Mouse (Mus musculus): ENCODE results near the gene Rhpn2. TPM values are rescaled to one million over a fixed set of nuclear protein-coding genes. Genes with fewer than 3 reads are reported as not detected.
"Not testable (repeated sequence)": the region's sequence is repeated elsewhere in the genome, so short reads cannot be mapped to it uniquely, and the experiment has no call there.

Rhpn2 gene
- 1 to 10 TPM; 2.9 to 4.8 TPM for total RNA-seq (2021)
- long read RNA-seq, experiment 1, partial matches to known transcripts, result 0 of 2 reads
- long read RNA-seq, experiment 1, other reads (novel, unspliced or antisense), result 1 of 2 reads
- long read RNA-seq, experiment 2, partial matches to known transcripts, result 0 of 6 reads
- long read RNA-seq, experiment 2, other reads (novel, unspliced or antisense), result 3 of 6 reads

DNA sequence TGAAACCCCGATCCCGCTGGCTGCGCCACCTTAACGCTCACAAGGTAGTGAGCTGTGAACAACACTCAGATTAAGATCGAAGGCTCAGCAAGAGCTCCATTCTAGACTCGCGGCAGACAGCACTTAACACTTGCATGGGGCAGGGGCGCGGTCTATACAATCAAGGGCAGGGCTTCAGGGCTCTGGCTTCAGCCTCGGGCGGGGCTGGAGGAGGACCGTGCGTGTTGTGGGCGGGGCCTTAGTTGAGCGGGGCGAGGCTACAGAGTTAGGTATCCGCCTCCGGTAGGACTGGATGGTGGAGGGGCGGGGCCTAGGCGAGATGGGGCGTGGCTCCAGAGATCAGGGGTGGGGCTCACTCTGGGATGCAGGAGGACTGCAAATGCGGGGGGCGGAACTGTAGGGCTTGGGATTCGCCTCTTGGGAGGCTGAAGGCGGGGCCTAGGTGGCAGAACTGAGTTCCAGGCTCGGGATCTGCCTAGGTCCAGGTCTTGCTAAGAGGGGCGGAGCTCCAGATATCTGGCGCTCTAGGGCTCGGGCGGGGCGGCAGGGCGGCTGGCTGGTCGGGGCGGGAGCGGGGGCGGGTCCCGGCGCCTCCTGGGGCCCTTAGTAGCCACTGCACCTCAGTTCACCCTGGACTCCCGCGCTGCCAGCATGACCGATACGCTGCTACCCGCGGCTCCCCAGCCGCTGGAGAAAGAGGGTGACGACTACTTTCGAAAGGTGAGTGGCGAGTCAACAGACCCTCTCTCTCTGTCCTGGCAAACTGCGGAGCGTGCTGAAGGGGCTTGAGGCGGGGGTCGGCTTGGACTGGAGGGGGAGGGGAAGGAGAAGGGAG lies at the start of gene Rhpn2:
Gene Rhpn2, plus strand, starts transcription at position 479 of the 835 bp plus-strand sequence.
- DNase-seq (ENCODE audit: low spot score in 2 of 2), result peak; percentile 96 to 99

DNA sequence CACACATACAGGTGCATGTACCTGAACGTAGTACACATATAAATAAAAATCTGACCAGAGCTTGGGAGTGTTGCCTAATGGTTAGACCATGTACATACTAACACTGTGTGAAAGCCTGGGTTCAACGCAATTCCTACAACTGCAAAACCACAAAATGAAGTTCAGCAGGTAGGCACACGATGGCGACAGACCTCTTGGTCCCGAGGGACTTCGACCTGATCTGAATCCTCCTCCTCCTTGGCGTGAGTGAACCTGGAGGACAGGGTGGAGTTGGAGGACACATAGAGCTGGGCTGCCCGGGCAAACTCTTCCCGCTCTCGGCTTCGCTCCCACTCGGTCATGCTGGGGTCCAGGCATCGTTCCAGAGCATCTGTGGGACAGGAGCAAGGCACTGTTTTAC lies 40.5 kb upstream of the Rhpn2 start:
- DNase-seq (ENCODE audit: low spot score in 2 of 2), result no peak

DNA sequence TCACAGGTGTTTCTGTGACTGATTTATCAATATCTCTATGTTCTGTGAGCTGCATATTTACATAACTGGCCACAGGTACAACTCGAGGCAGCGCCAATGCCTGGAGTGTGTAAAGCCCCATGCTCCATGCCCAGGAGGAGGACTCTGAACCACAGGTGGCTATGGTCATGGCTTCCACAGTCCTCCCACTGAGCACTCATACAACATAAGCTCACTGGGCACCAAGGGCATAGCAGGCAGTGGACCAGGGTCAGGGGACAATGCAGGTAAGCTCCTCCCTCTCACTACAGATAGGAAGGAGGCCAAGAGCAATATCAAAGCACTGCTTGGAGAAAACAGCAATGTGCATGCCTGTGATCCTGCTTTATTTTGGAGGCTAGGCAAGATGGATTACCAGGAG lies 38.3 kb upstream of the Rhpn2 start:
- no peak for DNase-seq (ENCODE audit: low spot score in 2 of 2)

- DNase-seq (ENCODE audit: low spot score in 2 of 2), result no peak
Observed at GRCm38 (mm10) chr7:35297886-35298285, 36.1 kb upstream of the Rhpn2 start.

DNA sequence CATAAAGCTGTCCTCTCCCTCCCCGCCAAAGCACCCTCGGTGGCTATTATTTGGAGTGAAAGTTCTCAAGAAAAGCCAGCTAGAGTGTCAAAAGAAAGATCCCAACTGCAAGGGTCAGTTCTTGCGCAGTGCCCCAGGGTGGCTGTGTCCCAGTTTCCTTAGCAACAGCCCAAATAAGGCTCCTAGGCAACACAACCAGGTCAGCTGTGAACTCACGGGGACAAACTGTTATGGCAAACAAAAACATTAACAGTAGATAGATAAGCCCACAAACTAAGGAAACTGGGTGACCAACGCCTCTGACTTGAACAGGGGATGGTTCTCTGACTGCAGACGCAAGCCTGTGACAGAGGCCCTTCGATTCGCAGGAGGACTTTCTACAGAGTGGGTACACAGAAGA lies 34.3 kb upstream of the Rhpn2 start:
- DNase-seq (ENCODE audit: low spot score in 2 of 2), result no peak

DNA sequence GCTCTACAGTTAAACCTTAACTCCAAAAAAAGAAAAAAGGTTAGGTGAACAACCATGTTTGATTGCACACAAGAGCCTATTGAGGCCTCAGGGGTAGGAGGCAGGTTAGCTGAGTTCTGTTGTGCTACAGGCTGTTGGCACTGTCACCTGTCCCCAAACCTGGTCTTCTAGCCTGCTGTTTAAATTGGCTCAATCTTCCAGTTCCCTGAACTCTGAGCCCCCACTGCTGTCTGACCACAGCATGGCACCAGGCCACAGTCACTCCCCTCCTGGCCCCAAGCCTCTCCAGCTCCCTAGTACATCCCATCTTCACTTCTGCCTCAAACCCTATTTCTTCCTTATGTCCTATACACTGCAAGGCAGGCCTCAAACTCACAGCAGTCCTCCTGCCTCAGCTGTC lies 33.2 kb upstream of the Rhpn2 start:
- DNase-seq (ENCODE audit: low spot score in 2 of 2), result no peak

DNA sequence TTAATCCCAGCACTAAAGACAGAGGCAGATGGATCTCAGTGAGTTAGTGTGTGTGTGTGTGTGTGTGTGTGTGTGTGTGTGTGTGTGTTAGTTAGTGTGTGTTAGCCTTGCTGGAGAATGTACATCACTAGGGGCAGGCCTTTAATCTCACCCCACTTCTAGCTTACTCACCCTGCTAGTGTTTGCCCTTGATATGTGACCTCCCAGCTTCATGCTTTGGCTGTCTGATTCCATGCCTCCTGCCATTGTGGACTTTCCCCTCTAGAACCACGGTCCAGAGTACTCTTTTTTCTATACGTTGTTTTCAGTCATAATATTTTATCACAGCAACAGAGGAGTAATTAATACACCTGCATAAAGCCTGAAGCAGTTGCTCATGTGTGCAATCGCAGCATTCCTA lies 22.8 kb upstream of the Rhpn2 start:
- DNase-seq (ENCODE audit: low spot score in 2 of 2), result no peak

DNA sequence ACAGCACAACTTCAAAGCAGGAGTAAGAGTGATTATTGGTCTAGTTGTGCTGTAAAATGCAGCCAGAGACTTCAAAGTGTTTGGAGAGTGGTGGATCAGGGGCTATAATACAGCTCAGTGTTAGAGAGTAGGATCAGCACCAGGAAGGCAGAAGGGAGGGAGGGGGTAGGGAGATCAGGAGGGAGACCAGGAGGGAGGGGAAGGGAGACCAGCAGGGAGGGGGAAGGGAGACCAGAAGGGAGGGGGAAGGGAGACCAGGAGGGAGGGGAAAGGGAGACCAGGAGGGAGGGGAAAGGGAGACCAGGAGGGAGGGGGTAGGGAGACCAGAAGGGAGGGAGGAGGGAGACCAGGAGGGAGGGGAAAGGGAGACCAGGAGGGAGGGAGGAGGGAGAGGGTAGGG lies 19.8 kb upstream of the Rhpn2 start:
- no peak for DNase-seq (ENCODE audit: low spot score in 2 of 2)

DNA sequence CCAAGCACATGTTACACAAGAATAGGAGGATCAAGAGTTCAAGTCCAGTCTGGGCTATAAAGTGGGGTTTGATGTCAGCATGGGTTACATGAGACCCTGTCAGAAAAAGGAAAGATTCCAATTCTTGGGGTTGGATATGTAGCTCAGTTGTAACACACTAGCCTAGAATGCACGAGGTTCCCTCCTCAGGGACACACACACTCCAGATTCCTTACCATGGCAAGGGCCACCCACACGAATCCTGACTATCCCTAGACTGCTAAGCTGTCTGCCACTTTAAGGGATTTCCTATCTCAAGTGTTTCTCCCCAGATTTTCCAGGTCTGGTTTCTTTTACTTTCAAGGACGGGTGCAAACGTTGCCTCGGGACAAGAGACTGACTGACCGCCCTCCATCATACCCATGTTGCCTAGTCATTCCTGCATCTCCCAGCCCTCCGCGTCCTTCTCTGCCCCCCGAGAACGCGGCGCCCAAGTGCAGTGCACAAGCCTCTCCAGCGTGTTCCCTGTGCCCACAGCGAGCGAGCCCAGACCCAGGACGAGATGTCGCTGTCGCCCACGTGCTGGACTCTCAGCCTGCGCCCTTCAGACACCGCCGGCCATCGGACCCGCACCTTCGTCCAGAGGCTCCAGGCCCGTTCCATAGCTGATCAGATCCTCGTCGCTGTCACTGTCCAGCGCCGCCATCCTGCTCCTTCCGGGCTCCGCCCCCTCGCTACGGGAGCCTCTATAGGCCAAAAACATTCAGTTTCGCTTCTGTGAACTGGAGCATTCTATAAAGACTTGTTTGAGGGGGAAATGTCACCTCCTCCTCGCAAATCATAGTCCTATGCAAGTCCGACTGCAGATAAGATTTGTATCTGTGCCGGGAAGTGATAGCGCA lies 16.0 kb upstream of the Rhpn2 start, which contains the start of gene Gpatch1:
Gene Gpatch1, minus strand, starts transcription at position 712 of the 881 bp plus-strand sequence.
- DNase-seq (ENCODE audit: low spot score in 2 of 2), result peak; percentile 92 to 93

DNA sequence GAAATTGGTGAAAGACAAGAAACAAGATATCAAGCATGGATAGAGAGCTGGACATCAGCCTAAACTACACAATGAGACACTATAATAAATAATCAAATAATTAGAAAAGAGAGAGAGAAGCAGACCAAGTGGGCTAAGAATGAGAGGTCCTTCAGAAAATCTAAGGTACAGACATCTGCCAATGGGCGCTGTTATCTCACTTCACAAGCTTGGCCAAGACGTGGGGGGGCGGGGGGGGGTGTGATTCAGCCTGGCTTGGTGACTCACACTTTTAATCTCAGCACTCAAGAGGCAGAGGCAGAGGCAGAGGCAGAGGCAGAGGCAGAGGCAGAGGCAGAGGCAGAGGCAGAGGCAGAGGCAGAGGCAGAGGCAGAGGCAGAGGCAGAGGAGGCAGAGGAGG lies 14.7 kb upstream of the Rhpn2 start:
- DNase-seq (ENCODE audit: low spot score in 2 of 2), result not testable (repeated sequence)

- no peak for DNase-seq (ENCODE audit: low spot score in 2 of 2)
Observed at GRCm38 (mm10) chr7:35319755-35320154, 14.2 kb upstream of the Rhpn2 start.

DNA sequence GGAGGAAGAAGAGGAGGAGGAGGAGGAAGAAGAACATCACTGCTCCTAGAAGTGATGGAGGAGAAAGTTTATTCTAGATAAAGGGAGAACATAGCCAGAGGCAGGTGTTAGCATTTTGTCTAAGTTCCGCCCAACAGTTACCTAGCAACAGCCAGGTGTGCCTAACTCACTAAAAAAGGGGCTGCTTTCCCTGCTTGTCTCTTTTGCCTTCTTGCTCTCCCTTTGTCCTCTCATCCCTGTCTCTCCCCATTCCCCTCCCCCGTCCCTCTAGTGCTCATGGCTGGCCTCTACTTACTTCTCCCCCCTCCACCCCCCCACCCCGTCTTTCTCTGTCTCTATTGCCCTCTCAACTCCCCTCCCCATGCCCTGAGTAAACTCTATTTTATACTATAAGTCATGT lies 11.8 kb upstream of the Rhpn2 start:
- no peak for DNase-seq (ENCODE audit: low spot score in 2 of 2)

DNA sequence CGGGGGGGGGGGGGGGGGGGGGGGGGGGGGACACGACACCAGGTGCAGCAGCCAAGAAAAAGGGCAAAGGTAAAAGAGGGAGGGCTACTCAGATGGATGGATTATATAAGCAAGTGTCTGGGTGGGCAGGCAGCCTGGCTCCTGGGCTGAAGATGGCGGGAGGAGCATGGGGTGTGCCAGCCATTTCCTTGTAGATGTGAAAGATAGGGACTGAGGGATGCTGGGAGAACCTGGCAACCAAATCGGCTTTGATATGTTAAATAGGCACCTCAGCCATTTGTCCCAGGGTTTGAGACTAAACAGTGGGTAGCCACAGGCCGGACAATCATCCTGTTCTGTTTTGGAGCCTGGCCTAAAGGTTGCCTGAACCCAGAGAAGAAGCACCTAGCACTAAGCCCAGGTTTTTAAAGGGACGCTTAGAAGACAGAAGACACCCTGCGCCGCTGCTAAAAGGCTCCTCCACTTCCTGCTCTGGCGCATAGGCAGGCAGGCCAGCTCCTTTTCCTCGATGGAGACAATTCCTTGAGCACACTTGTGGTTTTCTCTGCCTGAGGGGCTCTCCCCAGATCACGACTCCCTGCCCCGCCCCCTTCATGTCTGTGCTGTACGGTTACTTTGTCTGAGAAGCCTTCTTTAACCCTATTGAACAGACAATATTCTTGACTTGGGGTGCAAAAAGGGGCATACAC lies 11.1 kb upstream of the Rhpn2 start:
- no peak for DNase-seq (ENCODE audit: low spot score in 2 of 2)

GRCm38 (mm10) chr7:35331590-35331989 lies 2.4 kb upstream of the Rhpn2 start:
- no peak for DNase-seq (ENCODE audit: low spot score in 2 of 2)

DNA sequence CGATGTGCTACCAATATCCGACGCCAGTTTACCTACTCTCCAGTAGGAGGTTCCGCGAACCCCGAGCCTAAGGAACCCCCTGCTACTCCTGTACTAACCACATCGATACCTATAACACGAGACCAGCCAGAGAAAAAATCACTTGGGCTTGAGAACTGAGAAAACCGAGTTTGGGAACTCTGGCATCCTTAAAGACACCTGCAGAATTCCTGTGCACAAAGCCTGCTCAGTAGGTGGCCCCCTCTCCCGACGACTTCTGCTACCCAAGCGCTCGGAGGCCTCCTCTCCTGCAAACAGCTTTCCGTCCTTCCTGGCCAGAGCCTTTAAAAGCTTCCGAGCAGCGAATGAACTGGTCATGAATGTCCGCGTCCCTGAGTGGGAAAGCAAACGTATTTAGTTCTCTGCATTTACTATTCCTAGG lies 729 bp upstream of the Rhpn2 start:
- DNase-seq (ENCODE audit: low spot score in 2 of 2), result peak in 1 of 2 experiments; percentile 17

DNA sequence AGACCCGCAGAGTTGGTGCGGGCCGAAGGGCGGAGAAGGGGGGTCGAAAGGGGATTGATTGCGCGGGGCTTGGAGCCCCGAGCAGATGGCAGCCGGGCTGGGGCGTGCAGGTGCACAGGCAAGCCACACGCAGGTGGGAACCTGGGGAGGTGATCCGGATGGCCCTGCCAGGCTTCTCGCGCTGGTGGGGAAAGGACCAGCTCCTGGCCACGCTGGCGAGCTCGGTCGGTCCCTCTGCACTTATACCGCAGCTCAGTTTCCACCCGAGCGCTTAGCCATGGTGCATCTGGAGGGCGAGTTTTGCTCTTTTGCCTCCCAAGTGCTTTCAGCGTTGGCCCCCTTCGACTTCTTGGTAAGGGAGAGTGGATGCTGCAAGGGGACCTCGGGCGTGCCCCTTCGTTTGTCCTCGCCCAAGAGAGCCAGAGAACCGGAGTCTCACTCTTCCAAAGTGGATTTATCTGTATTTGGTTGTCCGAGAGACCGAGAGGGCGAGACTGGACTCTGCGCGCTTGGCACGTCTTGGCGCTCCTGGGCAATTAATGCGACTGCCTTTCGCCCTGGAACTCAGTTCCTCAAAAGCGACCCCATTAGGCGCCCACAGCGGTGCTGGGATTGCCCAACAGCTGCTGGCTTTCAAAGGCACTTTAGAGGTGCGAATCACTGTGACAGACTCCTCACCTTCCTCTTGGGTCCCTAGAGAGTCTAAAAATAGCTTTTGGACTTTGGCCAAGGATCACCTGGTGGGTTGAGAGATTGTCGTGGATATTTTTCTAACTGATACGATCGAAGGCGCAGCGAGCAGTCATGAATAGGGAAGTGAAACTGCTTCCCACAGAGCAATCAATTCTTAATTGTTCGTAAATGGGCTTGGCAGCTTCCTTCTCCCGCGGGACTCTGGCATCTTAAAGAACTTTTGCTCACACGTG lies 820 bp downstream of the Rhpn2 start:
- DNase-seq (ENCODE audit: low spot score in 2 of 2), result no peak

GRCm38 (mm10) chr7:35340196-35340595 lies 6.2 kb downstream of the Rhpn2 start:
- DNase-seq (ENCODE audit: low spot score in 2 of 2), result no peak

DNA sequence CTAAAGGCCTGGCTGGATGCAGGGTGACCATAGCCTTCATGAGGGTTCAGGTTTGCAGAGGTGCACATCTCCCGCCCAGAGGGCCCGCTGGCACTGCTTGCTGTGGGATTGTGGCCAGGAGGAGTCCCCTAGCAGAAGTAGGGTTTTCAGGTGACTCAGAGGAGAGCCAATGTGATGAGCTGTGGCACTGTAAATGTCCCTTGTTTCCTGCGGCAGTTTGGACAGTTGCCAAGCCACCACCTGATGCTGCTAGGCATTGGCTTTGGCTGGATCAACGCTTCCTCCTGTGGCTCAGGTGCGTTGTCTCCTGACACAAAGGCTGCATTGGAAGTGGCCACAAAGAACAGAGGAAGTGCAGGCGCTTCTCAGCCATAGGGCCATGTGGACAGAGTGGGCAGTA lies 7.3 kb downstream of the Rhpn2 start:
- DNase-seq (ENCODE audit: low spot score in 2 of 2), result no peak

GRCm38 (mm10) chr7:35342498-35342897 lies 8.5 kb downstream of the Rhpn2 start:
- no peak for DNase-seq (ENCODE audit: low spot score in 2 of 2)

- no peak for DNase-seq (ENCODE audit: low spot score in 2 of 2)
Observed at GRCm38 (mm10) chr7:35344785-35345330, 10.9 kb downstream of the Rhpn2 start.

Data from adrenal gland, postnatal 4 days (tissue).